Mouse (Mus musculus): Measurements from ENCODE around the gene Kcnk4.
"Not testable (repeated sequence)": the region's sequence is repeated elsewhere in the genome, so short reads cannot be mapped to it uniquely, and the experiment has no call there.

The Kcnk4 gene

DNA sequence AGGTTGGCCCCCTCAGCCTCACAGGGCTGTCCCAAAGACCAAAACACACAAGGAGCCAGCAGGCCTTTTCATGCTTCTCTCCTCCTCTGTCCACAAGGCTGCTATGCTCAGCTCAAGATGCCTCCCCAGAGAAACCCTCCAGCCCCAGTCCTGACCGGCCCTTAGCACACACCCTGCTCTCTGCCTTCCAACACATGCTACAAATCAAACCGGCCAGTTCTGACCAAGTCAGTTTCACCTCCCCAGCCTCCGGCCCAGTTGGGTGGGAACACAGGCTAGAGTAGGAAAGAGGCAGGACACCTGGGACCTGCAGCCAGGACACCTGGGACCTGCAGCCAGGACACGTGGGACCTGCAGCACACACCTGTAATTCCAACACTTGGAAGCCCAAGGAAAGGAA lies 17.8 kb downstream of the Kcnk4 start:
- DNase-seq (ENCODE audit: low spot score in 2 of 2): no peak

DNA sequence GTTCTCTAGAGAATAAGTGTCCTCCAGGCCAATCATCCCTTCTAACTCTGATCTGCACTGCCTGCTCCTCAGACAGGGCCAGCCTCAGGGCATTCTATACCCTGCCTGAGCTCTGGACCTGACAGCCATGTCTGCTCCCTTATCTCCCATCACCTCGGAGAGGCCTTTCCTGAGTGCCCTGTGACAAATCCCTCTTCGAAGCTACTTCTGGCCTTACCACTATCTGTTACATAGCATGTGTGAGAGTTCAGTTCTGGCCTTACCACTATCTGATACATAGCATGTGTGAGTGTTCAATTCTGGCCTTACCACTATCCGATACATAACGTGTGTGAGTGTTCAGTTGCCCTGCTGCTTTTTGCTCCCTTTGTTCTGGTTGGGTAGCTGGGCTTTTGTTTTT lies 19.0 kb downstream of the Kcnk4 start:
- DNase-seq (ENCODE audit: low spot score in 2 of 2): no peak

DNA sequence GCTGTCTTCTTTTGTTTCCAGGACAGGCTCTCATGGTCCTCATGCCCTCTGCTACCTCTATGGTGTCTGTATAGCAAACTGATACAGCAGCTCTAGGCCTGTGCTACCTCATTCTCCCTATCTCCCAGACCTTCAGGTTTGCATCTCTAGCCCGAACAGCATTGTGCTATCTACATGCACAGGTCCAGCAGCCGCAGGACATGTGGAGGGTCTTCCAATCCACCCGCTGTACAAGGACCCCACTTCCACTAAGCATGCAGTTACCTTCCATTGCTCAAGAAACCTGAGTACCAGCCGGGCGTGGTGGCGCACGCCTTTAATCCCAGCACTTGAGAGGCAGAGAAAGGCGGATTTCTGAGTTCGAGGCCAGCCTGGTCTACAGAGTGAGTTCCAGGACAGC lies 19.8 kb downstream of the Kcnk4 start:
- no peak for DNase-seq (ENCODE audit: low spot score in 2 of 2)

DNA sequence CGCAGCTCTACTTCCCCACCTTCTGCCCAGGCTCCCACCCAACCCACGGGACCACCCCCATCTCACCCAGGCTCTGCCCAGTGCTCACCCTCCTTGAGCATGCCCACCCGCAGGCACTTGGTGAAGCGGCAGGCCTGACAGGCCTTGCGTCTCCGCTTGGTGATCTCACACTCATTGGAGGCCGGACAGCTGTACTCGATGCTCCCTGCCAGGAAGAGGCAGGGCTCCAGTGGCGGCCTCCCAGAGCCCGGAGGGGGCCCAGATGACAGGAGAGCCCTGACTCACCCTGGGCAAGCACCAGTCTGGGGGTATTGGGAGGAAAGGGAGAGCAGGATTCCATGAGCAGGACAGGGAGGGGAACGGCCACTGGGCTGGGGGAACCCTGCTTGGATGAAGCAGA lies 20.3 kb downstream of the Kcnk4 start:
- peak in 1 of 2 experiments; percentile 31 for DNase-seq (ENCODE audit: low spot score in 2 of 2)

DNA sequence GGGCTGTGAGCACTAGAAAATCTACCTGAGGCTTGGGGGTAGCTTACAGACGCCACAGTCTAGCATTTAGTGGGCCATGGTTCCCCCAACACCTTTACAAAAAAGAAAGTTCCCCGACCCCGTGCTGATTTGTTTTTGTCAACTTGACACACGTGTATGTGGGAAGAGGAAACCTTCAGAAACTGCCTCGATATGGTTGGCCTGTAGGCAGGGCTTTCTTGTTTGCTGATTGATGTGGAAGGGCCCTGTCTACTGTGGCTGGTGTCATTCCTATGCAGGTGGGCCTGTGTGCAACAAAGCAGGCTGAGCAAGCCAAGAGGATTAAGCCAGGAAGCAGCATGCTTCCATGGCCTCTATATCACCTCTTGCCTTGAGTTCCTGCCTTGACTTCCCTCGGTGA lies 21.3 kb downstream of the Kcnk4 start:
- no peak for DNase-seq (ENCODE audit: low spot score in 2 of 2)

DNA sequence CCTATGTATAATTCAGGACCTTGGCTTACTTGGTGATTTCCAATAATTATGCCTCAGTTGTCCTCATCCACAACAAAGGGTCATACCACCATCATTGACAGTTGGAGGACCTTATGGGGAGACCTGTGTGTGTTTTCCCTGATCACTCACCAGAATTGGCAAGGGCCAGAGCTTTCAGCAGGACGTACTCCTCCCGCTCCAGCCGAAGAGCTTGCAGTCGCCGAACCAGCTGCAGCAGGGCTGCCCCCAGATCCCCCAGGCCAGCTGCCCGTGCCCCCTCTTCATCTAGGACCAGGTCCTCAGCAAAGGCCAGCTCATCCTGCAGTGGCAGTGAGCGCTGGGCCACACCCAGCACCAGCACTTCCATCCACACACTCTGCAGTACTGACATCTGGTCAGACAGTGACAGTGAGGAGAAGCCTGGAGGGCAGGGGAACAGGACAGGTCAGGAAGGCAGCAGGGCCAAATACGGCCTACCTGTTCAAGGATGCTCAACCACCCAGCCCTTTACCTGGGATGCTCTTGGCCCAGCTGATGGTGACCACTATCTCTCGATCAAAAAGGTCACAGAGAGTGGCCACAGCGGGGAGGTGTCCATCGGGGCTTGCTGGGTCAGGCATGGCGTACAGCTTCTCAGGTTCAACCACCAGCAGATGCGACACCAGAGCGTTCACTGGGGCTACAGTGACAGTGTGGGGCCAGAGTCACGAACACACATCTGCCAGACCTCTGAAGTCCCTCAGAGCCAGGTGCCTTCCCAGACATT lies 21.9 kb downstream of the Kcnk4 start:
- DNase-seq (ENCODE audit: low spot score in 2 of 2): peak in 1 of 2 experiments; percentile 39

DNA sequence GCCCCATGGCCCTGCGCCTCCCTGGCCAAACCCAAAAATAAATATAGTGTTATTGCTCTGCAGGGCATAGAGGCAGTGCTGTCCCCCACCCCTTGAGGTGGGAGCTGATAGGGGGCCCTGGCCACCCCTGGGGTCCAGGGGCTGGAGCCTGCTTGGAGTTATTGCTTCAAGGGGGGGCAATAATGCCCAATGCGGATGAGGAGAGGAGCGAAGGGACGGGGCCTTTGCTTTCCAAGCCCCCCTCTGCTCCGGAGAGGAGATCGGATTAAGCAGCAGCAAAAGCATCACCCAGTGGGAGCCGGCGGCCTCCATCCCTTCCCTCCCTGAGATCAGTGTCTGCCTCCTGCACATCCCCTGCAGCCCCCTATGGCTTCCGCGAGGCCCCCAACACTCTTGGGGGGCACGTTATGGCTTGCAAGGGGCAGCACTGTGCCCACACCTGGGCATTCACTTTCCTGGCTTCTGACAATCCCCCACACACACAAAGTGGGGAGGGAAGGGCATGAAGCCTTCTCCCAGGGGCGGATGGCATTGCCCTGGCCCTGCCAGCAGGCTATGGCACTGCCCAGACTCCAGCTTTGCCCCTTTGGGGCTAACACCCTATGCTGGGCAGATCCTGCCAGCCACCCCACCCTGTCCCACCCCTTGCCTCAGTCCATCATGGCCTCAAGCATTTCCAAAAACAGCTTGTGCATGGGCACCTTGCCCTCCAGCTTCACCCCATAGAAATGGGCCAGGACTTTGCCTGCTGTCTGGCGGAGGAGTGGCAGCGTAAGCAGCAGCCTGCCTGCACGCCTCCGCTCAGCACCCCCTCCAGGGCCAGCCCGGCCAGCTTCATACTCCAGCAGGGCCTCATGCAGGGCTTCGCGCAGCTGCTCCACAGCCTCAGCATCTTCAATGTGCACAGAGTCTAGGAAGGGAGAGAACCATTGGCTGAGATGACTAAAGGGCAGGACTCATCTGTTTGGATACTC lies 22.9 kb downstream of the Kcnk4 start:
- DNase-seq (ENCODE audit: low spot score in 2 of 2): peak in 1 of 2 experiments; percentile 44

DNA sequence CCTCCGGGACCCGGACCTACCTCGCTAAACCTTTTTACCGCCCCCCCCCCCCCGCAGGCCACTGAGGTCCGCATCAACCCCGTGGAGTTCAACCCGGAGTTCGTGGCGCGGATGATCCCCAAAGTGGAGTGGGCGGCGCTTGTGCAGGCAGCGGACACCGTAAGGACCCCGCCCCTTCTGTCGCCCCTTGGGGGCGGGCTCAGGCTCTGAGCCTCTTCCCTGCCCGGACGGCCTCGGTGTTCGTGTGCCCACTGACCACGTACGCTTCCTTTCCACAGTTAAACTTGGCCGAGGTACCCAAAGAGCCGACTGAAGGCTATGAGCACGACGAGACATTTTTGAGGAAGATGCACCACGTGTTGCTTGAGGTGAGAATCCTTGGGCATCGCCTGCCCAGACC lies 24.0 kb downstream of the Kcnk4 start:
- DNase-seq (ENCODE audit: low spot score in 2 of 2): peak in 1 of 2 experiments; percentile 71

DNA sequence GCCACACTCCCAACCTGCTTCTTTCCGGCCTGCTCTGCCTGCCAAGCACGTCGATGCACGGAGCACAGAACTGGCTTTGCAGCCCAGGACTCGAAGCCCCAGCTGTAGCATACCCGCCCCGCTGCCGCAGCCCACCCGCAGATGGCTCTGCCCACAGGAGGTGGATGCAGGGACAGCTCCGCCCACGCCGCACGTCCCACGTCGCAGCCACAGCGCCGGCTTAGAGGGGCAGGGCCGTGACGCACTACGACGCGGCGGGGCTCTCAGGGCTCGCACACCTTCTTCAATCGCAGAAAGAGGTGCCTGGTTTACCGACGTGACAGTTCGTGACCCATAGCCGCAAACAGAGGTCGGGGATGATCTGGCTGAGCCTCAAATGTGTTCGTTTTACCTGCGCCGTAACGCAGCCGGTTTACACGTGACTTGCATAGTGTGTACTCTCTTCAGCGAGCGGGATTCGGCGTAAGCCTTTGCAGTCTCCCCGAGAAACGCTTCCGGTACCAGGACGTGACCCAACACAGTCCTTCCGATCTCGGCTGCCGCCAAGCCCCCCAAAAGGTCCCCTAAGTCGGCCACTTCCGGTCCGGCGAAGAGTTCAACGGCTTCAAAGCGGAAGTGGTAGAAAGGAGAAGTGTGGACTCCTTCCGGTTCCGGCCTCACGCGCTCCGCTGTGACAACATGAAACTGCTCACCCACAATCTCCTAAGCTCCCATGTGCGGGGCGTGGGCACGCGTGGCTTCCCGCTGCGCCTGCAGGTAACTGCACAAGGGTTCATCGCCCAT lies 24.6 kb downstream of the Kcnk4 start, which contains the start of the genes Trmt112 and Prdx5:
TSS of gene Trmt112 (plus strand) at position 192 of the 783 bp plus-strand sequence.
TSS of gene Prdx5 (minus strand) at position 600 of the 783 bp plus-strand sequence.
- peak; percentile 96 to 97 for DNase-seq (ENCODE audit: low spot score in 2 of 2)

DNA sequence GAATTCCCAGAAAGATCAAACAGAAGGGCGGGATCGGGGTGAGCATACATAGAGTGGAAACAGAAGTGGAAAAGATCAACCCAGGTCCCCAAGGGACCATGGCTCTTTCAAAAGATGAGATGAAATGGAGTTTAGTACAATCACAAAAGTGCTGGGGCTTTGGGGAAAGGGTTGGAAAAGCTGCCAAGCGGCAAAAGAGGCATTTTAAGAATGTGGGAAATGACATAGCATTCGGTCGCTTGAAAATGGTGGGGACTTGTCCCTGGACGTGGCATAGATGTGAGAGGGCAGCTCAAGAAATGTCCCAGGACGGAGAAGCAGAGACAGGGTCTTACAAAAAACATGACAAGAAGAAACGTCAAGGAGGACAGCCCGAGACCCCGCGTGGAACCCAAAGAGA lies 25.3 kb downstream of the Kcnk4 start:
- DNase-seq (ENCODE audit: low spot score in 2 of 2): no peak

DNA sequence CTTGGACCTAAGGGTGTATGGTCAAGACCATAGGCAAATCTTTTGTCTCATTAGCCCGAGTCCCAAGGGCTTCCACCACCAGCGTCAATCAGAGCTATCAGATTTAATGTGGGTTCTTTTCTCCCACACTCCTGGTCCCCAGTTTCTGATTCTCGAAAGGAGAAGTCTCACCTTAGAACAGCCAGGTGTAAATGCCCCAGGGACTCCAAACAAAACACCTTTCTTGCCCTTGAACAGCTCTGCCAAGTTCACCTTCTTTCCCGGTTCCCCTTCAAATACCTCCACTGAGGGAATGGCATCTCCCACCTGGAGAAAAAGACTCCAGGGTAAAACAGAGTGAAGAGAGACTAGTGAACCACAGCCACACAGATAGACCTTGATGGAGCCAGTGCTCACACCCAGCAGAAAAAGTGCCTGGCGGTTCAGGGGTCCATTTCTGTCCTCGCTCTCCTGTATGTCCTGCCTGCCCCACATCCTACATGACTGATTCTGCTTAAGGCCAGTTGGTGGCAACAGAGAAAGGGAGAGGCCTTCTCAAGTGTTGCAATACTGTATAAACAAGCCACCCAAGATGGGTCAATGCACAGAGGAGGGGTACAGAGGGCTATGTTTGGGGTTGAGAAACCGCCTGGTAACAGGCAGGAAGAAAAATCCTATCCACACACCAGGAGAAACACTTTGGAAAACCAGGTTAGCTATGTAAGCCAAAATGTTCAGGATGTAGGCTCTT lies 26.3 kb downstream of the Kcnk4 start:
- DNase-seq (ENCODE audit: low spot score in 2 of 2): no peak

DNA sequence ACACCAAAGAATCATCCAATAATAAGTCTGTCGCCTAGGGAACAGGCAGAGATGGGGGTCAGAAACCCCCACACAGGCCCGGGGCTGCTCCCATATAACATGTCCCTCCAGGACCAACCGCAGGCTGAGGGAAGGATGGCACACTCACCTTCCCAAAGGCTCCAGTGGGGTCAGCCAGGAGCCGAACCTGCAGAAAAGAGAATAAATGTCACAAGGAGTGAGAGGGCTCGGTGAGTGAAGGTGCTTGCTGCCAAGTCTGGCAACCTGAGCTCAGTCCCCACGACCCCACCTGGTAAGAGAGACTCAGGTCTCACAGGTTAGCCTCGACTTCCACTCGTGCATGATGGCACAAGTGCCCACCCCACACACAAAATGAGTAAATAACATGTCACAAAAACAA lies 27.2 kb downstream of the Kcnk4 start:
- no peak for DNase-seq (ENCODE audit: low spot score in 2 of 2)

DNA sequence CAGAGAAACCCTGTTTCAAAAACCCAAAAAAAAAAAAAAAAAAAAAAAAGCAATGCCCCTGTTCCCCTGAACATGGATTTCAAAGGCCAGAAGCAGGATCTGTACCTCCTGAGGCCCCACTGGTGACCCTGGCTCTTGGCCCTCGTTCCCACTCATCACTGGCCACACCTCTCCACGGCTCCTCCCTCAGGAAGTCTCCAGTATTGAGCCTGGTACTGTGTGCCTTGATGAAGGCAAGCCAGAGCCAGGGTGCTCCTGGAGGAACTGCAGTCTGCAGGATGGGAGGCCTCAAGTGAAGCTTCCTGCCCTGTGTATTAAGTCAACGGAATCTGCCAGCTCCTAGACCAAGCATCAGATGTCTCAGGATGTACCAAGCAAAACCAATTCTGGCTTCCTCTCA lies 28.1 kb downstream of the Kcnk4 start:
- no peak for DNase-seq (ENCODE audit: low spot score in 2 of 2)

DNA sequence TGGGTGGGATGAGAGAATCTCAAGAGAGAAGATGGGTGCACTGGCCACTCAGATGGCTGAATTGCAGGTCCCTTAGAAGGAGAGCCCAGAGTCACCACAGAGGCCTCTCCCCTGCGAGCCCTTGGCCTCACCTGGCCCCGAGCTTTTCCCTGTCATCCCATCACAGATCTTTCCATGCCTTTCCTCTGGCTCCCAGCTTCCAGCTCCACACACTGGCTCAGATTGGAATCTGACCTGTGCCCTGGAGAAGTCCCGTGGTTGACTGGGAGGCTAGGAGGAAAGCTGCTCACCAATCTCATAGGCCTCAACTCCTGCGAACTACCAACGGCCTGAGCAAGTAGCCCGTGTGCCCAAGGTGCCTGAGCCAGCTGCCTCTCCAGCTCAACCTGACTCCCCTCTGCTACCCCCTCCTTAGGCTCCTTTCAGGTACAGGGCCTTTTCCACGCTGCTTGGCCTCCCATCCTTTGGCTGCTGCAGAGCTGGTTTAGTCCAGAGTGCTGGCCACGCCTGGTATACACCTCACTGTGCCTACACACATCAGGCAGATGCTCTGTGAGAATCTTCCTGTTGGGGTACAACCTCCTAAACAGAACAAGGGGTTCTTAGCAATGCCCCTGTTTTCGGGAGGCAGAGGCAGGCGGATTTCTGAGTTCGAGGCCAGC lies 28.7 kb downstream of the Kcnk4 start:
- no peak for DNase-seq (ENCODE audit: low spot score in 2 of 2)

DNA sequence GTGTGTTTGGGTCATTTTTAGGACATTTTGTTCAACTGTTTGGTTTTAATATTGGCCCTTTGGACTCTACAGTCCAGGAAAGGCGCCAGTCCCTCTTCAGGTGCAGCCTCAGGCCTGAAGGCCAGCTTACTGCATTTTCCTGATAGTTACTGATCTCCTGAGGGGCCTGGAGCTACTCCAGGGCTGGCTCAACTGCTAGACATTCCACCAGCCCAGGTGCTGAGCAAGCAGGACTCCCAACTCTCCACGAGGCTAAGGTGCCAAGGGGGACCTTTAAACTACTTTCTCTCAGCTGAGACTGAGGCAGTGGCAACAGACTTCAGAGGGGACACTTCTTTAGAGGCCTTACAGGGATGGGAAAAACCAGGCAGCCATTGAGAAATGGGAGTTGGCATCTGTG lies 29.5 kb downstream of the Kcnk4 start:
- DNase-seq (ENCODE audit: low spot score in 2 of 2): no peak

DNA sequence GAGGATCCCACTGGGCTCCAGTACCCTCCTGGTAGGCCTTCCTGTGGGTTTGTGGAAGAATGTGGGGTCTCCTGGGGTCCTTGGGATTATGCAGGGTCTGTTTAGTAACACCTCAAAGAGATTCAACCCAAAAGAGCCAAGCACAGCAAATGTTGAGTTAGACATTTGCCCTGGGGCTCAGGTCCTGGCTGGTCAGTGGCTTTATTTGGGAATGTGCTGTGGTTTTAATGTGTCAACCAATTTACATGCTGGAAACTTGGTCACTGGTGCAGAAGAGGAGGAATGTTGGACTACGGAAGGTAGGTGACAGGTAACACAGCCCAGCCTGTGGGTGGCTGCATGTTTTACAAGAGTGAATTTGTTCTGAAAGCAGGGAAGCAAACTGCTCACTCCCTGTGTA lies 31.3 kb downstream of the Kcnk4 start:
- no peak for DNase-seq (ENCODE audit: low spot score in 2 of 2)

DNA sequence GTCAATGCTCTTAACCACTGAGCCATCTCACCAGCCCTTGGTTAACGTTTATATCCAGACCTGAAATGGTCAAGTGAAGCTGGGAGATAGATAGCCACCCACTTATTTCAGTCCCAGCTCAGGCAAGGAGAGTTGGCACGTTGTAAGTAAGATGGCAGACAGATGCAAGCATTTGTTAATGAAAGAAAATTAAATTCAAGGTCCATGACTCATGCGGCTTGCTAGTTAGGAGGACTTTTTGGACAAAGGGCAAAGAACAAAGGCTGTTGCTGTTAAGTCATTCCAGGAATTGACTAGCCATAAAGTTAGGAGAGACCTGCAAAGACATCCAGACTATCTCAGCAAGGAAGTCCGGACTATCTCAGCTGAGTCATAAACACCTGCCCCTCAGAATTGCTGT lies 34.7 kb downstream of the Kcnk4 start:
- no peak for DNase-seq (ENCODE audit: low spot score in 2 of 2)

DNA sequence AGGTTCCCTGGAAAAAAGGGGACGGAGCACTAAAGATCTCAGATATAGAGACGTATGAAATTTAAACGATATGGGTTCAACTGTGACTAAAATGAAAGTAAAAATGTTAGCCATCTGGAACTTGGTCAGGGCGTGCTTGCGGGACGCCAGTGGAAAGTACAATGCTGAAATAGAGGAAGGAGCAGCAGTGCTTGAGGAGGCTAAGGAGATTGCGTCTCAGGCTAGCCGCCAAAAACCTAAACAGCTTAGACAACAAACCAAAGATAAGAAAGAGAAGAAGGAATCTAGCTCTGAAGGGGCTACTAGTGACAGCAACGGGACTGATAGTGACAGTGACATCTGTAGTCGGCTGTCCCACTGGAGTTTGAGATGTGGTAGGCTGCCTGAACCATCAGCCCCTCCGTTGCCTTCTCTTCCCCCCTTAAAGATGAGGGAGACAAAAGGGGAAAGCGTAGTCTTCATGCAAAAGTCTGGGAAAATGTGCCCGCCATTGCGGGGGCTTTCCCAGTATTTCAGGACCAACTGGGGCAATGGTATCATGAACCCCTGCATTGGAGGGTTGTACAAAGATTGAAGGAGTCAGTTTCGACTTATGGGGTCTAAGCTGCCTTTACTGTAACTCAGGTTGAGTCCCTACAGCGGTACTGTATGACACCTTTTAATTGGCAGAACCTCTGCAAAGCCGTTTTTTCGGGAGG lies 38.6 kb downstream of the Kcnk4 start:
- not testable (repeated sequence) for DNase-seq (ENCODE audit: low spot score in 2 of 2)

DNA sequence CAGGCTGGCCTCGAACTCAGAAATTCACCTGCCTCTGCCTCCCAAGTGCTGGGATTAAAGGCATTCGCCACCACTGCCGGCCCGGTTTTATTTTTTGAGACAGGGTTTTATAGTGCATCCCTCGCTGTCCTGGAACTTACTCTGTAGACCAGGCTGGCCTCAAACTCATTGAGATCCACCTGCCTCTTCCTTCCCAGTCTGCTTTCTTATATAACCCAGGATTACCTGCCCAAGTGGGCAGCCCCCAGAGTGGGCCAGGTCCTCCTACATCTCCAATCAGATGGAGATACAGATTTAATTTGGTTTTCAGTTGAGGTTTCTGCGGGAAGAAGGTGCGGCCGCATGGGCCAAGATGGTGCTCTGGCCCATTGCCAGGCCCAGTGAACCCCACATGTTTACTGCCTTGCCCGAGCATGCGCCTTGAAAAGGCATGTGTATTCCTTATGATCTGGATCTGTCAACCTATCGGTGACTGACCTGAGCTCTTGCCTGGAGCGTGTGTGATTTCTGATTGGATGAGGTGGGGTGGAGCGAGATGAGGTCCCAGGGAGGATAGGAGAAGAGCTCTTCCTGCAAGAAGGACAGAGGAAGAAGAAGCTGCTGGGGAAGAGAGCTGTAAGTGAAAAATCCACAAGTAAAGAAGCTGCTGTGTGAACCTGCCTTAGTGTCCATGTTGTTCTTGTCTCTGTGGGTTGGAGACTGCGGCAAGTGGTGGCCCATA lies 40.4 kb downstream of the Kcnk4 start:
- no peak for DNase-seq (ENCODE audit: low spot score in 2 of 2)

All from right cerebral cortex, postnatal 10 days (tissue).